Mouse (Mus musculus) liver, adult 2 months (tissue): ENCODE measurements at regions not wholly inside any gene's neighbourhood (a gene's known extent, or its start where the extent isn't known, plus 50 kb on each side); places are given as distances from the start of the nearest gene placed in this dataset.
A peak's percentile ranks its signal among the peaks of the same experiment; 100 is the strongest.

Source experiments
- DNase-seq: peaks from one replicate; pipeline ENCODE4 v3.0.0-alpha.2; 2011; ENCODE audit warnings: low read depth, low spot score; ENCODE audit errors: extremely low read depth
- H3K27ac ChIP-seq: fragments of 200-500 bp; replicated peaks from 2 replicates; pipeline ENCODE4 v1.5.1; 2012; ENCODE audit warnings: low read depth, mild to moderate bottlenecking, control low read depth, inconsistent platforms, low read length; ENCODE audit not compliant: insufficient read depth
- H3K27me3 ChIP-seq: fragments of 200-500 bp; 2 replicates; pipeline ENCODE4 v1.6.1; 2012; ENCODE audit warnings: mild to moderate bottlenecking, moderate library complexity, low read length, inconsistent platforms; ENCODE audit not compliant: control insufficient read depth, insufficient read depth
- H3K36me3 ChIP-seq: fragments of 200-500 bp; 2 replicates; pipeline ENCODE4 v1.6.1; 2012; ENCODE audit warnings: low read length, inconsistent platforms; ENCODE audit not compliant: control insufficient read depth, insufficient read depth
- H3K4me1 ChIP-seq: fragments of 200-500 bp; 2 replicates; pipeline ENCODE4 v1.6.1; 2011; ENCODE audit warnings: low read length; ENCODE audit not compliant: control insufficient read depth, insufficient read depth
- H3K4me3 ChIP-seq: fragments of 200-500 bp; 2 replicates; pipeline ENCODE4 v1.5.1; 2011; ENCODE audit warnings: low read depth, mild to moderate bottlenecking, control low read depth, low read length, moderate library complexity; ENCODE audit not compliant: insufficient read depth
- H3K79me2 ChIP-seq: fragments of 200-500 bp; 2 replicates; pipeline ENCODE4 v1.6.1; 2012; ENCODE audit warnings: inconsistent platforms, mild to moderate bottlenecking, low read length, moderate library complexity; ENCODE audit not compliant: control insufficient read depth, insufficient read depth
- H3K9ac ChIP-seq: fragments of 200-500 bp; 2 replicates; pipeline ENCODE4 v1.6.1; 2012; ENCODE audit warnings: low read depth, mild to moderate bottlenecking, control low read depth, inconsistent platforms, low read length
- CTCF ChIP-seq: fragments of 200-500 bp; IDR thresholded peaks from 2 replicates; pipeline ENCODE4 v1.5.1; 2011; ENCODE audit warnings: low read depth, low read length, control low read depth
- POLR2A ChIP-seq: fragments of 200-500 bp; IDR thresholded peaks from 2 replicates; pipeline ENCODE4 v1.6.1; 2011; ENCODE audit warnings: low read length, control low read depth; ENCODE audit not compliant: insufficient read depth; ENCODE audit errors: extremely low read depth
- WGBS: fragments of 180-500 bp; shearing (Covaris S2); methylation state at CpG from one replicate; pipeline ENCODE4 v1.1.7; 2018; 5-methylcytosine and 5-hydroxymethylcytosine counted together

DNA sequence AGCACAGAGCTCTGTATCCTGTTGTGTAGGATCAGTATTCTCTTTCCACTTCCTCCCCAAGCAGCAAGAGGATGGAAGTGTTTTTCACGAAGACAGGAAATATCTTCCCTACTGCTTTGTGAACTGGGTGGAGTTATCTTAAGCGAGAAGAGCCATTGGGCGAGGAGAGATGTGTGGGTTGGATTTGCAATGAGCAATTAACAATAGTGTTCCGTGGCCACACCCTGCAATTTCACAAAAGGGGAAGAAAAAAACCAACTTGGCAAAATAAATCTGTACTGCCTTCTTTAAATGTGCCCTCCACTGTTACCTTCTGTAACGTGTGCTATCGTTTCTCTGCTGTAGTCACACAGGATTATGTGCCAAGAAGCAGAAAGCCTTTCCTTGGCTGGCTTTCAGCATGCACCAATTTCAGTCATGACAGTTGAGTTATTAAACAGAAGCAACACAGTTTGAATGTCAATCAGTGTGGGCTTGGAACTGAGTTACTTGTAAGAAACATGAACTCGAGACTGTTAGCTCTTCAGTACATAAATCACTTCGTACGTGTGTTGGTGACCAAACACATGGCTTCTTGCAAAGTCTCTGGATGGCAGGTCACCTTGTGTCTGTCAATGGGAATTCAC is 172.0 kb upstream of the Ankrd55 start:
- Histone ChIP-seq H3K4me1 (no peaks in the 10 kb centered on the region), H3K36me3 (no peaks in the 10 kb centered on the region), H3K27ac (no peak overlapping the region), H3K4me3 (no peak overlapping the region), H3K79me2 (no peaks in the 10 kb centered on the region), H3K9ac (no peak overlapping the region), H3K27me3 (no peaks in the 10 kb centered on the region)
- DNase-seq: no peak
- WGBS: 65% methylated on average over 9 of the region's 9 CpGs
- no peak for TF ChIP-seq POLR2A
- no peak for TF ChIP-seq CTCF

DNA sequence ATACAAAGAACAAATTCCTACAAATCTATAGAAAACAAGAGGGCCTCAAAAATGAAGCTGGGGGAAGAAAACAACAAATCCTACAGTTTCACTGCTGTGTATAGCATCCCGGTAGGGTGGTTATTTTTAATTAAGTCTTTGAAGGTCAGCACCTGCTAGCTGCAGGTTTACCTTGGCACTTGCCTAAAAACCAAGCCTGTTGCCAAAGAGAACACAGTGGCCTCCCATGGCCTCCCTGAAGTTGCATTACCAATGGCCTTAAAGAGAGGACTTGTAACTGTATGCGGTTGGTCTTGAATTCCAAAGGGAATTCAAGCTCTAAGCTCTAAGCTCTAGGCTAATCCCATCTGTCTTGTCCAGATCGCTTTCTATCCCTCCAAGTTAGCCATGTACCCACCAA is 169.7 kb upstream of the Ankrd55 start:
- Histone ChIP-seq H3K27ac (no peak overlapping the region), H3K4me1 (no peaks in the 10 kb centered on the region; the same call in 1 of the 2 replicates), H3K9ac (no peak overlapping the region), H3K36me3 (no peaks in the 10 kb centered on the region), H3K27me3 (no peaks in the 10 kb centered on the region), H3K79me2 (no peaks in the 10 kb centered on the region), H3K4me3 (no peak overlapping the region)
- DNase-seq: peak; percentile 69
- no peak for TF ChIP-seq POLR2A
- no peak for TF ChIP-seq CTCF
- 65% methylated on average over 3 of the region's 3 CpGs for WGBS

DNA sequence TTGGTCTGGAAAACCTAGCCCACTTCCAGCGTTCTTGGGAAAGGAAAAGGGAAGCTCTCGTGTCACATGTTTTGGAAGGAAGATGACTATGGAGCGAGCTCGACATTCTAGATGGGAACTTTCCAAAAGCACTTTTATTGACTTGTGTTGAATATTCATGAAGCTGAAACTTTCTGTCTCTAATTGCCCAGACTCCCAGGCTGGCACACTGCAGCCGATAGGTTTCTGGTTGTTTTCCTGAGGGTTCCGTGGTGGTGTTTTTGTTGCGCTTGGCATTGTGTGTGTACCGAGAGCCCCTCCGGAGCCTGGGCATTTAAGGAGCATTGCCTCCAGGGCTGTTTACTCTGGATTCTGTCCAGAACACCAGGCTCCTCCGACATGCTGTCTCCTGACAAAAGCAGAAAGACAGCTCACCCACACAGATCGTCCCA is 168.6 kb upstream of the Ankrd55 start:
- Histone ChIP-seq H3K27me3 (no peaks in the 10 kb centered on the region), H3K79me2 (no peaks in the 10 kb centered on the region), H3K27ac (no peak overlapping the region), H3K36me3 (no peaks in the 10 kb centered on the region), H3K4me1 (no peaks in the 10 kb centered on the region; the same call in 1 of the 2 replicates), H3K9ac (no peak overlapping the region), H3K4me3 (no peak overlapping the region)
- no peak for TF ChIP-seq POLR2A
- no peak for TF ChIP-seq CTCF
- DNase-seq: no peak
- 51% methylated on average over 11 of the region's 11 CpGs for WGBS

DNA sequence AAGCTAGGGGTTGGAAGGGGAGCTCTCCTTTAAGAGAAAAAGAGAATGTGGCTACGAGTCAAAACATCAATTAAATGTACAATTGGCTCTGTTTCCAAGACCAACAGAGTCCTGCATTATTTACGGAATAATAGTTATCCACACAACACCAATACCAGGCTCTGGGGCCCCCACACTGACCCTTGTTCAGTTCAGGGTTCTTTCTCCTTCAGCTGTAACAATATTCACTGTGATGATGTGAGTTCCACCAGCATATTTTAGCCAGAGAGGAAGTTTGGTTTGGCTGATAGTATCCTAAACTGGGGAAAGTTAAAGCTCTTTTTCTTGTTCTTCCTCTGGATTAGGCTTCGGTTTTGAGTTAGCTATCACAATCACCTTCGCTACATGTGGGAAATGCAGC is 167.9 kb upstream of the Ankrd55 start:
- H3K9ac ChIP-seq: no peak overlapping the region
- no peak overlapping the region for H3K4me3 ChIP-seq
- H3K36me3 ChIP-seq: no peaks in the 10 kb centered on the region
- no peak overlapping the region for H3K27ac ChIP-seq
- no peak for TF ChIP-seq CTCF
- no peaks in the 10 kb centered on the region; the same call in 1 of the 2 replicates for H3K4me1 ChIP-seq
- H3K27me3 ChIP-seq: no peaks in the 10 kb centered on the region
- H3K79me2 ChIP-seq: no peaks in the 10 kb centered on the region
- DNase-seq: no peak
- 89% methylated on average over 4 of the region's 4 CpGs for WGBS

DNA sequence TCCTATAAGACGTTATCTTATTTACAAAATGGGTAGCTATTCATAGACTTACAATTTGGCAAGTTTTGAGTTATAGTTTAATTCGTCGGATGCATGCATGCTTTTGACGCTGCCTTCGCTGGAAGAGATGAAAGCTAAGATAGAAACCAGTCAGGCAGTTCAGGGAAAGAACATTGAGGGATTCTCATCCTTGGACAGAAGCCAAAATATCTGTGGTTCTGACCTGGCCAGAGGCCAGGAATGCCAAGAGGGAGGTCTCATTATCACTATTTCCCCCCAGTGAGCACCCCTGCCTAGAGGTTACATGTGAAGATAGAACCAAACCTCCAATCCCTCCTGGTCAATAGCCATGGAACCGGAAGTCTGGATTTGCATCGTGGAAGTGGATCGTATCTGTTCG is 167.1 kb upstream of the Ankrd55 start:
- Histone ChIP-seq H3K27ac (no peak overlapping the region), H3K36me3 (no peaks in the 10 kb centered on the region), H3K4me1 (no peaks in the 10 kb centered on the region; the same call in 1 of the 2 replicates), H3K4me3 (no peak overlapping the region), H3K9ac (no peak overlapping the region), H3K27me3 (no peaks in the 10 kb centered on the region), H3K79me2 (no peaks in the 10 kb centered on the region)
- 93% methylated on average over 9 of the region's 9 CpGs for WGBS
- TF ChIP-seq CTCF (no peak), POLR2A (no peak)
- no peak for DNase-seq

DNA sequence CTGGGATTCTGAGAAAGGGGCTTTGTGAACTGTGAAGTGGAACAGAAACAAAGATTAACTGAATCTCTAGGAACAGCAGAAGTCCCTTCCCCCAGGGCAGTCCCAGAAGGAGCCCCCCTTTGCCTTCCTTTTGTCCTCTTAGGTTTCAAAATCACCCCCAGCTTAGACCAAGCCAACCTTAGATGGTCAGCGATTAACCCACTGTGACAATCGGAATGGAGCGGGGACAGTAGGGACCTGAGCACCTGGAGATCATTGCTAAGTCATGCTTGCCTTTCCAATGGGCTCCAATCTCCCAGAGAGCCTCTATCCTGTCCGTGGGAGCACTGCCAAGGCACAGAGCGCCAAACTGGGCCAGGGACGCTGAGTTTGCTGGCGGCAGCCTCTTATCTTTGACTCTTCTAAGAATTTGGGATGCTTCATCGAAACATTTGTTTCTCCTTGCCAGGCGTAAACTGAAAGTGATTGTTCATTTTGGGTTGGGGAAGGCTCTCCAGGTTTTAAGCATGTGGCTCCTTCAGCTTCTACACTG is 165.3 kb upstream of the Ankrd55 start:
- Histone ChIP-seq H3K27me3 (no peaks in the 10 kb centered on the region), H3K36me3 (no peaks in the 10 kb centered on the region), H3K9ac (no peak overlapping the region), H3K4me3 (no peak overlapping the region), H3K79me2 (no peaks in the 10 kb centered on the region), H3K4me1 (no peaks in the 10 kb centered on the region; the same call in 1 of the 2 replicates), H3K27ac (no peak overlapping the region)
- no peak for TF ChIP-seq CTCF
- TF ChIP-seq POLR2A: no peak
- 51% methylated on average over 9 of the region's 9 CpGs for WGBS
- DNase-seq: peak; percentile 58
